Mouse (Mus musculus) heart, embryonic 16.5 days (tissue): ENCODE measurements around the gene B230307C23Rik. TPM values are rescaled to one million over a fixed set of nuclear protein-coding genes. Genes with fewer than 3 reads are reported as not detected.
"Not testable (repeated sequence)": the region's sequence is repeated elsewhere in the genome, so short reads cannot be mapped to it uniquely, and the experiment has no call there.

Experiments
- ATAC-seq: fragments of 200-750 bp; cut with Nextera tagmentation; replicated peaks from 2 replicates; pipeline ENCODE4 v1.8.0; 2017; ENCODE audit warnings: moderate number of reproducible peaks; ENCODE audit not compliant: insufficient read depth, low FRiP score; ENCODE audit errors: extremely low read depth
- H3K27ac ChIP-seq: fragments of 300-500 bp; sonication (generic); 2 replicates; pipeline ENCODE4 v1.5.1; 2014; ENCODE audit warnings: mild to moderate bottlenecking, low read length, control low read depth, moderate library complexity
- H3K27me3 ChIP-seq: fragments of 300-500 bp; sonication (generic); 2 replicates; pipeline ENCODE4 v1.6.1; 2014; ENCODE audit warnings: low read length, mixed read lengths; ENCODE audit not compliant: control insufficient read depth, insufficient read depth
- H3K36me3 ChIP-seq: fragments of 300-500 bp; sonication (generic); 2 replicates; pipeline ENCODE4 v1.6.1; 2014; ENCODE audit not compliant: control insufficient read depth, insufficient read depth
- H3K4me1 ChIP-seq: fragments of 300-500 bp; sonication (generic); 2 replicates; pipeline ENCODE4 v1.6.1; 2014; ENCODE audit warnings: low read length, mixed read lengths; ENCODE audit not compliant: control insufficient read depth, insufficient read depth
- H3K4me2 ChIP-seq: fragments of 300-500 bp; sonication (generic); 2 replicates; pipeline ENCODE4 v1.6.1; 2014; ENCODE audit warnings: low read depth, mild to moderate bottlenecking, control low read depth, low read length
- H3K4me3 ChIP-seq: fragments of 300-500 bp; sonication (generic); 2 replicates; pipeline ENCODE4 v1.5.1; 2014; ENCODE audit warnings: mild to moderate bottlenecking, control low read depth, low read length
- H3K9ac ChIP-seq: fragments of 300-500 bp; sonication (generic); 2 replicates; pipeline ENCODE4 v1.6.1; 2014; ENCODE audit warnings: low read length, control low read depth
- H3K9me3 ChIP-seq: fragments of 300-500 bp; sonication (generic); replicated peaks from 2 replicates; pipeline ENCODE4 v1.6.1; 2016; ENCODE audit warnings: low read length; ENCODE audit not compliant: control insufficient read depth
- WGBS: fragments of 180-500 bp; shearing (Covaris S2); extraction: QIAGEN DNeasy Blood & Tissue Kit; methylation state at CpG from one replicate; pipeline ENCODE4 v1.1.7; 2014; 5-methylcytosine and 5-hydroxymethylcytosine counted together
- polyA plus RNA-seq: library from polyadenylated mRNA; unstranded; fragments of >200 nt; fragmentation: Nextera tagmentation; extraction: Ambion mirVana; gene quantifications from 2 replicates; pipeline ENCODE4 v1.2.1, GENCODE M21; 2015

B230307C23Rik gene
- polyA plus RNA-seq, 1 experiment from 2014 or later: 17.8 TPM

DNA sequence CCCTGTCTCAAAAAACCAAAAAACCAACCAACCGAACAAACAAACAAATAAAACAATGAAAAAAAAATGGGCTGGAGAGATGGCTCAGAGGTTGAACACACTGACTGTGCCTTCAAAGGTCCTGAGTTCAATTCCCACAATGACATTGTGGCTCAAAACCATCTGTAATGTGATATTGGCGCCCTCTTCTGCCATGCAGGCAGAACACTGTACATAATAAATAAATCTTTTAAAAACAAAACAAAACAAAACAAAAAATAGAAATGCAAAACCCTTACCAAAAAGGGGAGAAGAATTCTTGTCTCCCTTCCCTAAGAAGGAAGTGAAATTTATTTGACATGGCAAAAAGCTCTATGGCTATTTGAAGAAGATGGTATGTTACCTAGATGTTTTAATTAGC lies 5.6 kb upstream of the B230307C23Rik start:
- no peak for ATAC-seq
- Histone ChIP-seq H3K4me1 (peaks cover 6% of the 10 kb centered on the region), H3K9ac (no peak overlapping the region), H3K27ac (no peak overlapping the region), H3K36me3 (no peaks in the 10 kb centered on the region), H3K4me3 (no peak overlapping the region), H3K9me3 (no peaks in the 10 kb centered on the region), H3K27me3 (no peaks in the 10 kb centered on the region), H3K4me2 (no peak overlapping the region)
- WGBS: 72% methylated on average over 2 of the region's 2 CpGs

GRCm38 (mm10) chr16:97992477-97992876 lies 4.6 kb upstream of the B230307C23Rik start:
- not testable (repeated sequence) for H3K27me3 ChIP-seq, H3K4me1 ChIP-seq, H3K9ac ChIP-seq, ATAC-seq, H3K27ac ChIP-seq, H3K36me3 ChIP-seq, H3K4me2 ChIP-seq, H3K4me3 ChIP-seq, H3K9me3 ChIP-seq
- WGBS: 70% methylated on average over 3 of the region's 3 CpGs

DNA sequence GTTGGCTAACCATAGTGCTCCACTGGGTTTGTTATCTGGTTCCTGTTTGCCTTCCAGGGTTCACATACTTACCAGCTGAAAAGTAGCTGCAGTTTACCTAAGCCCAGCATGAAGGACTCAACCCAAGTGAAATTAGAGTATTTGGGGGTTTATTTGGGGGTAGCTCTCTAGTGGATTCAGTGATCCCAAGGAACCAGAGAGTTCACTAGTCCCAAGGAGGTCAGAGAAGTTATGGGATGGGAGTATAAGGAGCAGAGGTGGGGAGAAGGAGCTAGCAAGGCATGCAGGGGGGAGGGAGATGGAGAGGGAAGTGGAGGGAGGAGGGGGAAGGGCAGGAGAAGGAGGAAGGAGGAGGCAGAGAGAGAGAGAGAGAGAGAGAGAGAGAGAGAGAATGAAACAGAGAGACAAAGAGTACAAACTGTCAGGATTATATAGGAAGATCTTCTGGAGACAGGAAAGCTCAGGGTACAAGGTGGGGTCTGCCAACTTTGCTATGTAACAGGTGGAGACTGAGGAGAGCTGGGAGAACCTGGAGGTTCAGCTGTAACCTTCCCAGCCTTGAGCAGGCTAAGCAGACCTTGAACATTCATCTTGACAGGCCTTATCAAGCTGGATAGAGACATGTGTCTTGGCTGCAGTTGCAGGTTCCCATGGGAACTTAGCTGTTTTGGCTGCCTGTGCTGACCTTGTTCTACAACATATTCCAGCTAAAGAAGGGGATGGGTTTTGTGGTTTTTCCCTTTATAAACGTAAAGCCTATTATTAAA lies 1.1 kb upstream of the B230307C23Rik start:
- H3K4me1 ChIP-seq: peaks cover 13% of the 10 kb centered on the region
- ATAC-seq: 0 out of 2 replicates have a peak, but pooled peaks have one; percentile 19
- no peaks in the 10 kb centered on the region for H3K27me3 ChIP-seq
- WGBS: 4% methylated on average over 1 of the region's 1 CpGs
- H3K9me3 ChIP-seq: no peaks in the 10 kb centered on the region
- peak overlapping the region; percentile 93 for H3K27ac ChIP-seq
- H3K9ac ChIP-seq: peak overlapping the region; percentile 74
- no peaks in the 10 kb centered on the region; the same call in 1 of the 2 replicates for H3K36me3 ChIP-seq
- peak overlapping the region; percentile 72 for H3K4me3 ChIP-seq
- peak overlapping the region; percentile 71 for H3K4me2 ChIP-seq

- under 1% methylated on average over 8 of the region's 8 CpGs for WGBS
- Histone ChIP-seq H3K4me1 (peaks cover 13% of the 10 kb centered on the region), H3K4me2 (peak overlapping the region; percentile 71), H3K27ac (peak overlapping the region; percentile 93), H3K9ac (peak overlapping the region; percentile 74), H3K4me3 (peak overlapping the region; percentile 72)
- ATAC-seq: peak; percentile 52; the same call in 1 of the 2 replicates
- H3K36me3 ChIP-seq, H3K9me3 ChIP-seq, H3K27me3 ChIP-seq: not testable (repeated sequence)
Measured at GRCm38 (mm10) chr16:97997383-97997731, 242 bp downstream of the B230307C23Rik start.

DNA sequence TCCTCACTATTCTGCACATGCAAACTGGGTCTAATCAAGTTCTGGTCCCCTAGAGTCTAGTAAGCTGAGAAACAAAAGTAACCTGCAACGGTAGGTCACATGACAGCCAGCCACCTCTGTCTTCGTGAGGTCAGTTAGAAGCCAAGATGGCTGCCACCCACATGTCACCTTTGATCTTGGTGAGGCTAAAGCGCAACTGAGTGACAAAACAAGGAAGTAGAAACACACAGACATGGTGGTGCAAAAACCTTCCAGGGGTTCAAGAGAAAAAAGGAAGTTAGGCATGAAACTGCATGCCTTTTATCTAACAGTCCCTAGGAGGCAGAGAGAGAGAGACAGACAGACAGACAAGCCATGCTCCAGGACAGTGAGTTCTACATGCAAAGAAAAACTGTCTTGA lies 25.0 kb downstream of the B230307C23Rik start:
- H3K36me3 ChIP-seq: peaks cover 3% of the 10 kb centered on the region; the same call in 1 of the 2 replicates
- H3K4me1 ChIP-seq: no peaks in the 10 kb centered on the region
- no peak overlapping the region for H3K4me3 ChIP-seq
- 89% methylated on average over 3 of the region's 3 CpGs for WGBS
- no peak overlapping the region for H3K9ac ChIP-seq
- H3K9me3 ChIP-seq: peaks cover 6% of the 10 kb centered on the region
- no peak overlapping the region for H3K4me2 ChIP-seq
- H3K27me3 ChIP-seq: no peaks in the 10 kb centered on the region
- no peak for ATAC-seq
- no peak overlapping the region for H3K27ac ChIP-seq

DNA sequence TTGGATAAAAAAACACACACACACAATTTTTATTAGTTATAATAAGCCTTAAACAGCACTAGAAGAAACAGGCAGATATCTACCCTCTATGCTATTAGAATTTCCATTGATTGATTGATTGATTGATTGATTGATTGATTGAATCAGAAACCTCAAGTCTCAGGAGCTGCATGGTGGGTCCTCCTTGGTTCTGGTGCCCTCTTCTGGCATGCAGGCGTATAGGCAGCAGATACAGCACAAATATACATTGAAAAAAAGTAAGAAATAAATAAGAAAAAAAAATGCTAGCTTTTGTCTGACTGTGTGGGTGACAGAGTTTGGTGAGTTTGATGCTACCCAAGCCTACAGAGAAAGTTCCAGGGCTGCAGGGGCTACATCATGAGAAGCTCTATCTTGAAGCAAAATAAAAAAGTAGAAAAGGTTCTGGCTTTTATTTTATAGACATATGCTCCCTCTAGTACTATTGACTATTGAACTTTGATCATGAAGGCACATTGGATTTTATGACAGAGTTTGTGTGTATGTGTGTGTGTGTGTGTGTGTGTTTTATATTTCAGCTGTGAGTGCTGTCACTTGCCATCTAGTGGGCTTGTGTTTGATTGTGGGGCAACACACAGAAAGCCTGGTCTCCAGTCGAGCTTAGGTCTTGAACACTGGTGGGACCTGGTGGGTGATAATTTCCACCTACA lies 25.7 kb downstream of the B230307C23Rik start:
- Histone ChIP-seq H3K27ac (no peak overlapping the region), H3K9me3 (no peaks in the 10 kb centered on the region; the same call in 1 of the 2 replicates), H3K36me3 (peaks cover 3% of the 10 kb centered on the region; the same call in 1 of the 2 replicates), H3K4me2 (no peak overlapping the region), H3K27me3 (no peaks in the 10 kb centered on the region), H3K9ac (no peak overlapping the region), H3K4me1 (no peaks in the 10 kb centered on the region), H3K4me3 (no peak overlapping the region)
- ATAC-seq: no peak
- 72% methylated on average over 2 of the region's 2 CpGs for WGBS

GRCm38 (mm10) chr16:98026186-98026585 lies 29.1 kb downstream of the B230307C23Rik start:
- H3K9ac ChIP-seq, H3K27me3 ChIP-seq, H3K9me3 ChIP-seq, H3K4me2 ChIP-seq, H3K4me3 ChIP-seq, H3K4me1 ChIP-seq, ATAC-seq, H3K27ac ChIP-seq, H3K36me3 ChIP-seq: not testable (repeated sequence)
- 75% methylated on average over 8 of the region's 8 CpGs for WGBS

GRCm38 (mm10) chr16:98034971-98035370 lies 37.9 kb downstream of the B230307C23Rik start:
- not testable (repeated sequence) for H3K36me3 ChIP-seq, H3K27me3 ChIP-seq, H3K4me2 ChIP-seq, H3K4me3 ChIP-seq, H3K4me1 ChIP-seq, H3K9ac ChIP-seq, H3K9me3 ChIP-seq, H3K27ac ChIP-seq, ATAC-seq
- 91% methylated on average over 2 of the region's 2 CpGs for whole genome bisulfite sequencing

DNA sequence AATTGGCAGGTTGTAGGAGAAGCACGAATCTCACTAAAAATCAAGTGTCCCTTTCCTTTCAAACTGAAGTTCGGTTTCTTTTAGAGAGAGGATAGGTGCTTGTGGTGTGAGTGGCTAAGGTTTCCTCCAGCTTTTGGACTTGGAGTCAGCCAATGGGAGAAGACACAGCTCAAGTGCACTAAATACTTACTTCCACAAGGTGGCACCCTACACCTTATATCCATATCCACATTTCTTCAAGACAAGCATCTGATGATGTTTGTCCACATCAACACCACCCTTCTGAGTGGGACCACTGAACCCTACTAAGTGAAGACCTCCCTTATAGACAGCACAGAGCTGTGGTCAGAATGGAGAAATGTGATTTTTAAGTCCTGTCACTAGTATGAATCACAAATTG lies 44.6 kb downstream of the B230307C23Rik start:
- 77% methylated on average over 2 of the region's 2 CpGs for WGBS
- no peak overlapping the region for H3K4me3 ChIP-seq
- H3K27ac ChIP-seq: no peak overlapping the region
- H3K9me3 ChIP-seq: no peaks in the 10 kb centered on the region
- H3K27me3 ChIP-seq: no peaks in the 10 kb centered on the region
- H3K4me2 ChIP-seq: no peak overlapping the region
- H3K4me1 ChIP-seq: no peaks in the 10 kb centered on the region
- ATAC-seq: no peak
- no peaks in the 10 kb centered on the region for H3K36me3 ChIP-seq
- H3K9ac ChIP-seq: no peak overlapping the region
